Mouse (Mus musculus): ENCODE results near the gene 4921517D22Rik.

DNA sequence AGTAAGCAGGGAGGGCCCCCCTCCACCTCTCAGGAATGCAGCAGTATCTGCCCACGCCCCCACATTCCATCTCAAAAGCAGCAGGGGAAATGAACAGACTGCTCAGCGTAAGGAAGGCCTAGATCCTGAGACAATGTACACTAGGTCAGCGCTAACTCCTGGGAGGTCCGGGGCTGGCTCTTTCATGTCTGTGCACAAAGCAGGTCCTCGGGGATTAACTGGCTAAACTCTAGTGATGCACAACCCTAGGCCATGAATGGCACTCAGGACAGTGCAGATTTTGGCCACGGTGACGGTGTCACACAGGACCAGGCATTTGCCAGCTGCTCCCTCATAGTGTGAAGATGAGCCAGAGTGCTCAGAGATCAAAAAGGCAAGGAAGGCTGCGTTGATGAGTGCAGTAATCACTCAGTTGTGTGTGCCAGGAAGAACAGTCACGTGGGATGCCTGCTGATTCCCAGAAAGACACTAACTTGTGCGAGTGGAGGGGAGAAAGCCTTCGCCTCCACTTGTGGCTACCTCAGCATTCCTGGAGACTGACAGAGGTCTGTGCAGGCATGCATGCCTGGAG is 47.1 kb downstream of the 4921517D22Rik start:
- TF ChIP-seq CTCF (IDR thresholded peaks at IDR 0.05; ENCODE audit: insufficient read depth, low read depth, low read length) (no peak), POLR2A (IDR thresholded peaks at IDR 0.05; ENCODE audit: insufficient read depth, low read depth, low read length) (no peak)

Data from olfactory bulb, adult 2 months (tissue).